Mouse (Mus musculus) cortical plate, adult 2 months (tissue): Measurements from ENCODE around the gene Avpr1b.
"Not testable (repeated sequence)": the region's sequence is repeated elsewhere in the genome, so short reads cannot be mapped to it uniquely, and the experiment has no call there.

Source experiments
- CTCF ChIP-seq: fragments of 200-500 bp; IDR thresholded peaks from 2 replicates; pipeline ENCODE4 v1.5.1; 2011; ENCODE audit warnings: mild to moderate bottlenecking, control low read depth, low read length; ENCODE audit not compliant: insufficient read depth; ENCODE audit errors: extremely low read depth
- POLR2A ChIP-seq: fragments of 200-500 bp; IDR thresholded peaks from 2 replicates; pipeline ENCODE4 v1.6.1; 2011; ENCODE audit warnings: mild to moderate bottlenecking, low read length, control low read depth; ENCODE audit not compliant: insufficient read depth; ENCODE audit errors: extremely low read depth

- TF ChIP-seq CTCF, POLR2A: not testable (repeated sequence)
Measured at GRCm38 (mm10) chr1:131632216-131632615, 33.2 kb downstream of the Avpr1b start.
